Mouse (Mus musculus) heart, embryonic 10.5 days (tissue): ENCODE results near the gene Lamtor2. TPM values are rescaled to one million over a fixed set of nuclear protein-coding genes. Genes with fewer than 3 reads are reported as not detected.
A peak's percentile ranks its signal among the peaks of the same experiment; 100 is the strongest.

Source experiments
- DNase-seq: peaks from one replicate; pipeline ENCODE4 v3.0.0-alpha.2; 2017; ENCODE audit warnings: low spot score
- H3K27ac ChIP-seq: fragments of 300-500 bp; sonication (generic); 2 replicates; pipeline ENCODE4 v1.5.1; 2016; ENCODE audit warnings: mild to moderate bottlenecking
- H3K27me3 ChIP-seq: fragments of 300-500 bp; sonication (generic); 2 replicates; pipeline ENCODE4 v1.6.1; 2016; ENCODE audit warnings: mild to moderate bottlenecking; ENCODE audit not compliant: poor library complexity, insufficient read depth, severe bottlenecking
- H3K36me3 ChIP-seq: fragments of 300-500 bp; sonication (generic); 2 replicates; pipeline ENCODE4 v1.6.1; 2016; ENCODE audit warnings: mild to moderate bottlenecking, moderate library complexity
- H3K4me1 ChIP-seq: fragments of 300-500 bp; sonication (generic); 2 replicates; pipeline ENCODE4 v1.6.1; 2016; ENCODE audit warnings: mild to moderate bottlenecking
- H3K4me3 ChIP-seq: fragments of 300-500 bp; sonication (generic); 2 replicates; pipeline ENCODE4 v1.5.1; 2016; ENCODE audit warnings: mild to moderate bottlenecking, moderate library complexity
- H3K9me3 ChIP-seq: fragments of 300-500 bp; sonication (generic); 2 replicates; pipeline ENCODE4 v1.6.1; 2016; ENCODE audit warnings: mild to moderate bottlenecking, moderate library complexity
- WGBS: fragments of 180-500 bp; shearing (Covaris S2); methylation state at CpG from one replicate; pipeline ENCODE4 v1.1.7; 2016; 5-methylcytosine and 5-hydroxymethylcytosine counted together
- polyA plus RNA-seq: library from polyadenylated mRNA; unstranded; fragments of >200 nt; fragmentation: Nextera tagmentation; extraction: Ambion mirVana; gene quantifications from 2 replicates; pipeline ENCODE4 v1.2.1, GENCODE M21; 2016

Gene Lamtor2
- polyA plus RNA-seq, 1 experiment from 2014 or later = 190 TPM

DNA sequence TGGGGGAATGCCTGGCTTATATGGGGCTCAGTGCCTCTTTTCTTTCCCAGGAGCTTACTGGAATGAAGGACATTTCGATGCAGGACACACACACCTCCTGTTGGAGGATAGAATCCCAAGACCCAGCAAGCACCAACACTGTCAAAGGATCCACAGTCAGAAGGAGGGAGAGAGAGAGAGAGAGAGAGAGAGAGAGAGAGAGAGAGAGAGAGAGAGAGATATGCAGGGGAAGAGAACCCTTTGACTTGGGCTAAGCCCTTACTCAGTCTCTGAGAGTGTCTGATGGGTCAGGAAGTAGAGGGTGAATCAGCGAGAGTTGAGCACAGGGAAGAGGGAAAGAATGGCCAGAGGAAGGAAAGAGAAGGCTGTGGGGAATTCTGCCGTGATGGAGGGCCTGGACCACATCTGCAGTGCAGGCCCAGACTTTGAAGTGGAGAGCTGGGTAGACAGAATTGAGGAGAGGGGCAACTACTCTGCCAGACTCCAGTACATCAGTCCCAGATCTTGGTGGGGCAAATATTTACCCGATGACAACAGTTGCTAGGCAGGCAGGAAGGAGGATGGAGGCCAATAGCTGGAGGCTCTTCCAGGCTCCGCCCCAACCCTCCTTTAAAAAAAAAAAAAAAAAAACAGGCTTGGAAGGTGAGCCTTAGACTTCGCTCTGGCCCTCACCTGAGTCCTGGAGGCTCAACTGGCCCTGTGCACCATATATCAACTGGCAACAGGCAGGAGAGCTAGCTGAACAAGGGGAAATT is 40.6 kb downstream of the Lamtor2 start:
- no peak for DNase-seq
- Histone ChIP-seq H3K27ac (peak overlapping the region; percentile 74), H3K4me1 (peaks cover 56% of the 10 kb centered on the region)

GRCm38 (mm10) chr3:88511559-88511958 is 41.3 kb downstream of the Lamtor2 start:
- Histone ChIP-seq H3K36me3 (no peaks in the 10 kb centered on the region), H3K27ac (peak overlapping the region; percentile 74), H3K4me3 (no peak overlapping the region), H3K27me3 (no peaks in the 10 kb centered on the region), H3K4me1 (peaks cover 62% of the 10 kb centered on the region), H3K9me3 (no peaks in the 10 kb centered on the region)
- 52% methylated on average over 4 of the region's 4 CpGs for WGBS
- DNase-seq = no peak

More for the DNA sequence above, 40.6 kb downstream of the Lamtor2 start:
- no peaks in the 10 kb centered on the region for H3K9me3 ChIP-seq
- no peaks in the 10 kb centered on the region for H3K36me3 ChIP-seq
- 32% methylated on average over 6 of the region's 6 CpGs for WGBS
- H3K27me3 ChIP-seq = no peaks in the 10 kb centered on the region
- H3K4me3 ChIP-seq = 0 out of 2 replicates have a peak overlapping the region, but pooled peaks have one; percentile 2

- 54% methylated on average over 13 of the region's 13 CpGs for whole genome bisulfite sequencing
Measured at GRCm38 (mm10) chr3:88510421-88511289, 42.2 kb downstream of the Lamtor2 start.

DNA sequence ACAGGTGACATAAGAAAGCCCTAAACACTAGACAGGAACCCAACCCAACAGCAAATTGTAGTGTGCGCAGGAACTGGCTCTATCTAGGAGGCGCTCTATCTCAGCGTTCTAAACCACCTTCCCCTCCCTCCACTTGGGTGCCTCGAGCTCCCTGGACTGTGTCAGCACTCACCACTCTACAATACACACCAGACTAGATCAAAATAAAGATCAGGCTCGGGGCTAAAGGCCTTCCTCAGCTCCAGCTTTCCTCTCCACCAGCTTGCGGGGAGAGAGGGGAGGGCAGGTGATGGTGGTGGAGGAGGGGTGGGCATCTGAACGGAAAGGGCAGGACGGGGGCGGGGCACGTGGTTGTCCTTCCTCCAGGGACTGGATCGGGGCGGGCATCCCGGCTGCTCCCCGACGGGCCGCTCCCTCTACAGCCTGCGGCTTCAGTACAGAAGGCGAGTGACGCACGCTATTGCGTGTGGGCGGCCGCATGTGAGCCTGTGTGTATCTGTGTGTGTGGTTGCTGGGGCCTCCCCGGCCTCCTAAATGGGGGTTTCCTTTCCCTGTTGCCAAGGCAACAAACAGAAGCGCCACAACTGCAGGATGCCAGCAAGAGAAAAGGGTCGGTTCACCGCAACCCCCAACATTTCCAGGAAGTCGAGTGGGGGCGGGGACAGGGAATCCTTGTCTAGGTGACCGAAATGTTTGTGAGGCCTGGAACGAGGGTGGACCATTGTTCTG is 43.0 kb downstream of the Lamtor2 start, which contains the start of gene Lmna:
TSS of gene Lmna (minus strand) at position 265 of the 729 bp plus-strand sequence.
- H3K4me3 ChIP-seq = peak within 1 kb of the TSS; percentile 63
- peaks cover 71% of the 10 kb centered on the region for H3K4me1 ChIP-seq
- H3K27ac ChIP-seq = peak within 1 kb of the TSS; percentile 93
- H3K9me3 ChIP-seq = no peaks in the 10 kb centered on the region
- under 1% methylated on average over 31 of the region's 31 CpGs for WGBS
- H3K27me3 ChIP-seq = no peaks in the 10 kb centered on the region
- no peaks in the 10 kb centered on the region for H3K36me3 ChIP-seq
- peak; percentile 98 for DNase-seq

More at GRCm38 (mm10) chr3:88510421-88511289, 42.2 kb downstream of the Lamtor2 start:
- H3K27me3 ChIP-seq = no peaks in the 10 kb centered on the region
- DNase-seq = no peak
- H3K36me3 ChIP-seq = no peaks in the 10 kb centered on the region
- peak overlapping the region; percentile 93 for H3K27ac ChIP-seq
- no peaks in the 10 kb centered on the region for H3K9me3 ChIP-seq
- peaks cover 66% of the 10 kb centered on the region for H3K4me1 ChIP-seq
- peak overlapping the region; percentile 63 for H3K4me3 ChIP-seq

GRCm38 (mm10) chr3:88509250-88509649 is 43.6 kb downstream of the Lamtor2 start:
- WGBS = 66% methylated on average over 3 of the region's 3 CpGs
- peaks cover 65% of the 10 kb centered on the region for H3K4me1 ChIP-seq
- no peak for DNase-seq

DNA sequence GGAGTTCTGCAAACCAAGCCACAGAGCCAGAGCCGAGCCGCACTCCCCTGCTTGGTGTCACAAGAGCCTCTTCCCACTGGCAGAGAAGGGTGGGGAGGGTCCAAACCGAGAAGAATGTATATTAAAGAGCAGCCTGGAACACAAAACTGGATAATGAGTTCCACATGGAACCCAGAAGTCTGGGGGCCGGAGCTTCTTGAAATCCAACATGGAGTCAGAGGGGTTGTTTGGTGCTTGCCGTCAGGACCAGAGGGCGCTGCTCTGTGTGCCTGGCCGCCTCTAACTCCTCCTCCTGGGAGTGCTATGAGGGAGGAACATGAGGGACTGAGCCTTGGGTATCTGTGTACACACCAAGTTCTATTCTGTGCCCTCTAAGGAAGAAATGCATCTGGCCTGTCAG is 47.1 kb downstream of the Lamtor2 start:
- no peak for DNase-seq
- no peaks in the 10 kb centered on the region for H3K36me3 ChIP-seq
- no peaks in the 10 kb centered on the region for H3K9me3 ChIP-seq
- peaks cover 13% of the 10 kb centered on the region for H3K27me3 ChIP-seq
- no peak overlapping the region for H3K27ac ChIP-seq
- H3K4me3 ChIP-seq = no peak overlapping the region
- 55% methylated on average over 7 of the region's 7 CpGs for WGBS
- peaks cover 62% of the 10 kb centered on the region for H3K4me1 ChIP-seq

More at GRCm38 (mm10) chr3:88509250-88509649, 43.6 kb downstream of the Lamtor2 start:
- H3K27me3 ChIP-seq = no peaks in the 10 kb centered on the region
- no peaks in the 10 kb centered on the region for H3K9me3 ChIP-seq
- no peaks in the 10 kb centered on the region for H3K36me3 ChIP-seq
- peak overlapping the region; percentile 93 for H3K27ac ChIP-seq
- peak overlapping the region; percentile 63 for H3K4me3 ChIP-seq

DNA sequence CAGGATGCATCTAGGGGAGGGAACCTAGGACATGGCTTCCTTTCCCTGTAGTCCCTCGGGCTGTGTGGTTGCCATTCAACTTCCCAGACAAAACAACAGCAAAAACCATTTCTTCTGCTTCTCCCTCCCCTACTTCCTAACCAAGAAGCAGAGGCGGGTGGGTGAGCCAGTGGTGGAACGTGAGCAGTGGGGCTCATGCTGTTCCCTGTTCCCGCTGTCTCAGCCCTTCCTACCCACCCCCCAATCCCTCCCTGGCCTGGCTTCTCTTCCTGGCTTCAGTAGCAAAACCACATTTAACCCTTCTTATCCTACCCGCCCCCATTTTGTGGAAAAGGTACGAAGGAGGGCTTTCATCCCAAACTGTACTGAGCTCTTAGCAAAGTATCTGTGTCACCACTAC is 47.8 kb downstream of the Lamtor2 start:
- no peaks in the 10 kb centered on the region for H3K36me3 ChIP-seq
- H3K27me3 ChIP-seq = peaks cover 13% of the 10 kb centered on the region
- peaks cover 62% of the 10 kb centered on the region for H3K4me1 ChIP-seq
- no peak overlapping the region for H3K4me3 ChIP-seq
- DNase-seq = no peak
- no peak overlapping the region for H3K27ac ChIP-seq
- H3K9me3 ChIP-seq = no peaks in the 10 kb centered on the region
- 75% methylated on average over 6 of the region's 6 CpGs for WGBS

- Histone ChIP-seq H3K9me3 (no peaks in the 10 kb centered on the region), H3K4me3 (peak overlapping the region; percentile 77), H3K36me3 (no peaks in the 10 kb centered on the region), H3K27me3 (peaks cover 13% of the 10 kb centered on the region), H3K4me1 (peaks cover 55% of the 10 kb centered on the region), H3K27ac (peak overlapping the region; percentile 54; the same call in 1 of the 2 replicates)
- no peak for DNase-seq
- 47% methylated on average over 8 of the region's 8 CpGs for WGBS
Measured at GRCm38 (mm10) chr3:88503881-88504746, 48.8 kb downstream of the Lamtor2 start.

GRCm38 (mm10) chr3:88503505-88503863 is 49.4 kb downstream of the Lamtor2 start:
- H3K27ac ChIP-seq = peak overlapping the region; percentile 86
- peaks cover 13% of the 10 kb centered on the region for H3K27me3 ChIP-seq
- DNase-seq = no peak
- no peaks in the 10 kb centered on the region for H3K9me3 ChIP-seq
- H3K4me1 ChIP-seq = peaks cover 55% of the 10 kb centered on the region
- WGBS = 17% methylated on average over 4 of the region's 4 CpGs
- peak overlapping the region; percentile 77 for H3K4me3 ChIP-seq
- H3K36me3 ChIP-seq = no peaks in the 10 kb centered on the region; the same call in 1 of the 2 replicates

GRCm38 (mm10) chr3:88502641-88503504 is 50.0 kb downstream of the Lamtor2 start:
- Histone ChIP-seq H3K27me3 (peaks cover 13% of the 10 kb centered on the region), H3K9me3 (no peaks in the 10 kb centered on the region), H3K27ac (peak overlapping the region; percentile 86), H3K4me3 (peak overlapping the region; percentile 77), H3K36me3 (no peaks in the 10 kb centered on the region; the same call in 1 of the 2 replicates), H3K4me1 (peaks cover 55% of the 10 kb centered on the region)
- WGBS = under 1% methylated on average over 55 of the region's 55 CpGs
- DNase-seq = peak; percentile 96

DNA sequence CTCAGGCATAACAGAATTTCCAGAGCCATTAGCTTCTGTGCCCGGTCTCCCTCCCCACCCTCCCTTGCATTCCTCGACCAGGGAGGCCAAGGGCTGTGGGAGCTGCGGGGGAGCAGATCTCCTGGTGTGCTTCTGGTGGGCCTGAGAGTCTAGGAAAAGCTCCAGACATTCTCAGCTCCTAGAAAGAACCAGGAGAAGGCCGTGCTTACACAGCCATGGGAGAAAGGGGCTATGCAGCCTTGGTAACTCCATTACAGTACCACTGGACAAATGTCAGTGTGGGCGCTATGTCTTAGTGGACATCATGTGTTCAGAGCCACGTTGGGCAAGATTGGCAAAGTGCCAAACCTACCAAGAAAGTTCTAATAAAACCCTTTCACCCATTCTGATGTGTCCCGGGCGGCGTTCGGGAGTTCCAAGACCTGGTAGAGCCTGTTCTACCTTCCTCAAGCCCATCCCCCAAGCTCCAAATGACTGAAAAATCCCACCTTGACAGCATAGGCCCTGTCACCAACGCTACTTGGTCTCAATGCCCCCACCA is 50.8 kb downstream of the Lamtor2 start:
- no peak for DNase-seq
- no peaks in the 10 kb centered on the region; the same call in 1 of the 2 replicates for H3K36me3 ChIP-seq
- peaks cover 52% of the 10 kb centered on the region for H3K4me1 ChIP-seq
- H3K27ac ChIP-seq = peak overlapping the region; percentile 86
- peak overlapping the region; percentile 77 for H3K4me3 ChIP-seq
- no peaks in the 10 kb centered on the region for H3K9me3 ChIP-seq
- H3K27me3 ChIP-seq = peaks cover 13% of the 10 kb centered on the region
- 11% methylated on average over 11 of the region's 11 CpGs for WGBS
